Mouse (Mus musculus) thymus, postnatal 0 days (tissue): Measurements from ENCODE around the gene Rpa2. TPM values are rescaled to one million over a fixed set of nuclear protein-coding genes. Genes with fewer than 3 reads are reported as not detected.
"Not testable (repeated sequence)": the region's sequence is repeated elsewhere in the genome, so short reads cannot be mapped to it uniquely, and the experiment has no call there.

ENCODE experiments used
- DNase-seq: peaks from one replicate; pipeline ENCODE4 v3.0.0-alpha.2; 2015; ENCODE audit warnings: low spot score
- polyA plus RNA-seq: library from polyadenylated mRNA; unstranded; fragments of >200 nt; fragmentation: Nextera tagmentation; extraction: Ambion mirVana; gene quantifications from 2 replicates; pipeline ENCODE4 v1.2.1, GENCODE M21; 2015

The Rpa2 gene
- polyA plus RNA-seq, 1 experiment from 2014 or later, result 129 TPM

- DNase-seq, result no peak
Measured at GRCm38 (mm10) chr4:132762602-132763001, 5.5 kb upstream of the Rpa2 start.

DNA sequence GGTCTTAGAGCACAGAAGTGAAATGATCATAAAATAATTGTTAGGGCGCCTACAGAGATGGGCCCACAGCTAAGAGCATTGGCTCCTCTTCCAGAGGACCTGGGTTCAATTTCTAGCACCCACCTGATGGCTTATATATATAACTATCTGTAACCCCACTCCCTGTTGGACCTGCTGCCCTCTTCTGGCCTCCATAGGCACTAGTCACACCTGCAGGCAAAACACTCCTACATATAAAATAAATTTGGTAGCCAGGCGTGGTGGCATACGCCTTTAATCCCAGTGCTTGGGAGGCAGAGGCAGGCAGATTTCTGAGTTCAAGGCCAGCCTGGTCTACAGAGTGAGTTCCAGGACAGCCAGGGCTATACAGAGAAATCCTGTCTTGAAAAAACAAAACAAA lies 5.0 kb upstream of the Rpa2 start:
- not testable (repeated sequence) for DNase-seq

DNA sequence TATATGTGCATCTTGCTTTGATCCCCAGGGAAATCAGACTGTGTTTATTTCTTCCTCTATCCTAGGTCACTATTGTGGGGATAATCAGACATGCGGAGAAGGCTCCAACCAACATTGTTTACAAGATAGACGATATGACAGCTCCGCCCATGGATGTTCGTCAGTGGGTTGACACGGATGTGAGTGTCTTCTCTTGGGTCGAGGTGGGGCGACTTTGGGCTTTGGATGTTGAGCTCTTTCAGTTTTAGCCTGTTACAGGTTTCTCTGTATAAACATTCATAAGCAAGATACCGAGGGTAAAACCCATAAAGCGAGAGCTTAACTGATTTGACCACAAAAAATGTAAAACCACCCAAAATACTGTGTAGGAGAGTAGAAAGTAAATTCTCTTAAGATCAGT lies 3.6 kb downstream of the Rpa2 start:
- DNase-seq, result no peak

- DNase-seq, result no peak
Measured at GRCm38 (mm10) chr4:132774905-132775304, 6.8 kb downstream of the Rpa2 start.

DNA sequence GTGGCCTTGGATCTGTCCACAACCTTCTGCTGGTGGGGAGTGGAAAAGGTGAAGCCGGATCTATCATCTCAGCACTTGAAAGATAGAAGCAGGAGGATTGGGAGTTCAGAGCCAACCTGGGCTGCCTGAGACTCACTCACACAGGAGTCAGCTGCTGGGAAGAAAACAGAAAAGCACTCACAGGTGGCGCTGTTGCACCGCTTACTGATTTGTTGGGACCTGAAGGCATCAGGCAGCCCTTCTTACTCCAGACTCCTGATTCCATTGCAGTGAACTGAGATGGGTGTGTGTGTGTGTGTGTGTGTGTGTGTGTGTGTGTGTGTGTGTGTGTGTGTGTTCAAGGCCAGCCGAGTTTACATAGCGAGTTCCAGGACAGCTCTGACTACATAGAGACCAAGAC lies 8.6 kb downstream of the Rpa2 start:
- peak; percentile 75 for DNase-seq

GRCm38 (mm10) chr4:132778562-132779201 lies 10.6 kb downstream of the Rpa2 start:
- no peak for DNase-seq

DNA sequence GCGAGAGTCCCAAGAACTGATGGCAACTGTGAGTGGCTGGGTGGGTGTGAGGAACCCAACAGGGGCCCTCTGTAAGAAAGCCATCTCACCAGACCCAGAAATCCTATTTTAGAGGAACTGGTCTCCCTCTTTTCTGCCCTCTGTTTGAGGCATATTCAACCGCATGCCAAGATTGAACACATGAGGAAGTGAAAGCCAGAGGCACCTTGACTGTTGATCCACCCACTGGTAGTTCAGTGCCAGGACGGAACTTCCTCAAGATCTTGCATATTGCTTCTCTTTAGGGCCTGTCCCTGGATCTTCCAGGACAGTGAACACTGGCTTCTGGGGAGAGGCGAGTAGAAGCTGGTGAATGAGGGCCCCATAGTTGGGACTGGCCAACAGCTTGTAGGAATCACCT lies 12.2 kb downstream of the Rpa2 start:
- DNase-seq, result no peak

GRCm38 (mm10) chr4:132783732-132784131 lies 15.6 kb downstream of the Rpa2 start:
- DNase-seq, result no peak

DNA sequence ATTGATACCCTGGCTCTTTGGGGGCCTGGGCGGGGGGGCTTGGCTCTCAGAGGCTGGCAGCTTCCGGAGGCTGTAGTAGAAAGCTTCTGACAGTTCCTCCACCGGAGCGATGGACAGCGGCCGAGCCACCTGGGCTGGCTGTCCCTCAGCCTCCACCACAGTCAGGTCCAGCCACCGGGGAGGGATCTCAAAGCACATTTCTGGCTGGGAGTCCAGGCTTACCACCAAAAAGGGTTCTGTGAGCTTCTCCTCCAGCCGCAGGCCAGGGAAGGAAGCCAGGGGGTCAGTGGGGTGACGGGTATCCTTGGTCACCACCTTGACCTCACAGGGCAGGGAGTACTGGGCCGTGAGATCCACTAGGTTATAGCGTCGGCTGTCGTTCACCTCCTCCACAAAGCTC lies 17.1 kb downstream of the Rpa2 start:
- DNase-seq, result no peak

- DNase-seq, result no peak
Measured at GRCm38 (mm10) chr4:132789731-132790130, 21.6 kb downstream of the Rpa2 start.

DNA sequence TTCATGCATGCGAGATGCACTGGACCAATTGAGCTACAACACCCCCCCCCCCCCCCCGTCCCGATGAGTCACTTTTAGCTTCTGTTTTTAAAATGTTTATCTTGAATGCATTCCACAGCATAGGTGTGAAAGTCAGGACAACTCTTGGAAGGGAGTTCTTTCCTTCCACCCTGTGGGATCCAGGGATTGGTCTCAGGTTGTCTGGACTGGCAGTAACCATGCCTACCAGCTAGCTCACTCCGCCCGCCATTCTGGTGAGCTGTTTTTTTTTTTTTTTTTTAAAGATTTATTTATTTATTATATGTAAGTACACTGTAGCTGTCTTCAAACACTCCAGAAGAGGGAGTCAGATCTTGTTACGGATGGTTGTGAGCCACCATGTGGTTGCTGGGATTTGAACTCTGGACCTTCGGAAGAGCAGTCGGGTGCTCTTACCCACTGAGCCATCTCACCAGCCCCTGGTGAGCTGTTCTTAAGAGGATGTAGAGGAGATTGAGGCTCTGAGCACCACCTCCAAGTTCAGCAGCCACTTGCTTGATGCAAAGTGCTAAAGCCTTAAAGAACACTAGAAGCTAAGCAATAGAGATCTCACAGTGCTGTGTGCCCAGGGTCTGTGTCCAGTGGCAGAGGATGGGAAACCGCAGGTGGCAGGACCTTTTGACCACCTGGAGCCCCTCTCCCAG lies 25.3 kb downstream of the Rpa2 start:
- not testable (repeated sequence) for DNase-seq

DNA sequence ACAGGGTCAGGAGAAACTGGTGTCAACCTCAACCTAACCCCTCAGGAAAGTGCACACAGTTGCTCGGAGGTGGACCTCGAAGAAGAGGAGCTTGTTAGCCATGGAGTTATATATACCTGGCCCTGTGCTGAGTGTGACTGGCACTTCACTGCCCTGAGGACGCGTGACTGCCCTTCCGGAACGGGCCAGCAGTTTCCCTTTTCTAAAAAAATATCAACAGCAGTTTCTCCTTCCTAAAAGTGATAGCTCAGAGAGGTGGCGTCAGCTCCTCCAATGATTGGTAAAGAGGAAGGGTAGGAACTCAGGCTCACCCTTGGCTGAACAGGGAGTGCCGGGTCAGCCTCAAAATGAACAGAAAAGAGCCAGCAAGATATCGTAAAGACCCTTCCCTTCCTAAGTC lies 25.9 kb downstream of the Rpa2 start:
- no peak for DNase-seq

DNA sequence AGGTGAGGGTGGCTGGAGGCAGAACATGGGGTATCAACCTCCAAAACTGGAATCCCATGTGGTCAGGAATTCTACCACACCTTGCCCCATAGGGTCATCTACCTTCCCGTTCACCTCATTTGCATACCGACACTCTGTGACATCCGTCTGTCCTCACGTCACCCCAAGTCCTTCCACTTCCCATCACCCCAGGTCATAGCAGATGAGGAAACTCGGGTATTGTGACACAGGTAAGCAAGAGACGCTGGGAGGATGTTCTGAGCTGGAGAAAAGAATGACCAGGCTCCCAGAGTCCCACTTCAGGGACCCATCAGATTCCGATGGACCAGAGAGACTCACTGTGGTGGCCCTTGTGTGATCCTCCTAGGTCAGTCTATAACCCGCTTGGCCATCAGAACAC lies 26.6 kb downstream of the Rpa2 start:
- no peak for DNase-seq

GRCm38 (mm10) chr4:132795171-132795570 lies 27.0 kb downstream of the Rpa2 start:
- DNase-seq, result no peak

- DNase-seq, result peak; percentile 74
Measured at GRCm38 (mm10) chr4:132796196-132796886, 28.2 kb downstream of the Rpa2 start, which contains the start of gene Themis2. Gene Themis2, minus strand, starts transcription at chr4:132796387.

DNA sequence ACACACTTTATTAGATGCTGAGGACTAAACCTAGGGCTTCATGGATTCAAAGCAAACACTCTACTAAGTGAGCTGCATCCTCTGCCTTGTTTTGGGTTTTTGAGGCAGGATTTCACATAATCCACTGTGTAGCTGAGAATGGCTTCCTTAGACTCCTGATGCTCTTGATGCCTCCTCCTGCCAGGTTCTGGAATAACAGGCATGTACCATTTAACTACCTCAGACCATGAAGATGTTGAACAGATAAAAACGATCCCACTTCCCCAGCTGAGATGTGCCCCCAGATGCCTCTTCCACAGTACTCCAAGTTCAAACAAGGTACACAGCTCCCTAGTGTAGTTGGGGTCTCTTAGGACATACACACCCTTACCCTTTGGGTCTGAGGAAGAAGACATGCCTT lies 29.3 kb downstream of the Rpa2 start:
- DNase-seq, result no peak

- DNase-seq, result no peak
Measured at GRCm38 (mm10) chr4:132798028-132798427, 29.9 kb downstream of the Rpa2 start.

GRCm38 (mm10) chr4:132798666-132799065 lies 30.5 kb downstream of the Rpa2 start:
- not testable (repeated sequence) for DNase-seq

DNA sequence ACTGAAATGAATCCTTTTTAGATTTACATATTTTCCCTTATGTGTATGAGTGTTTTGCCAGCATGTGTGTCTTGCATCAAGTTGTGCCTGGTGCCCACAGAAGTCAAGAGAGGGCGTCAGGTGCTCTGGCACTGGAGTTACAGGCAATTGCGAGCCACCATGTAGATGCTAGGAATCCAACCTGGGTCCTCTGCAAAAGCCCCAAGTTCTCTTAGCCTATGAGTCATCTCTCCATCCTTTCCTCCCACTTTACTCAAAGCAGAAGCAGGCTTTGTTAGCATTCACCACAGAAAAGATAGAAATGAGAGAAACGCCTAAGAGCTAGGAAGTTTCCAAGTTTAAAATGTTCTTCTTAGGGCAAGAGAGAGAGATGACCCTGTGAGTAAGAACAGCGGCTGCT lies 31.7 kb downstream of the Rpa2 start:
- no peak for DNase-seq

DNA sequence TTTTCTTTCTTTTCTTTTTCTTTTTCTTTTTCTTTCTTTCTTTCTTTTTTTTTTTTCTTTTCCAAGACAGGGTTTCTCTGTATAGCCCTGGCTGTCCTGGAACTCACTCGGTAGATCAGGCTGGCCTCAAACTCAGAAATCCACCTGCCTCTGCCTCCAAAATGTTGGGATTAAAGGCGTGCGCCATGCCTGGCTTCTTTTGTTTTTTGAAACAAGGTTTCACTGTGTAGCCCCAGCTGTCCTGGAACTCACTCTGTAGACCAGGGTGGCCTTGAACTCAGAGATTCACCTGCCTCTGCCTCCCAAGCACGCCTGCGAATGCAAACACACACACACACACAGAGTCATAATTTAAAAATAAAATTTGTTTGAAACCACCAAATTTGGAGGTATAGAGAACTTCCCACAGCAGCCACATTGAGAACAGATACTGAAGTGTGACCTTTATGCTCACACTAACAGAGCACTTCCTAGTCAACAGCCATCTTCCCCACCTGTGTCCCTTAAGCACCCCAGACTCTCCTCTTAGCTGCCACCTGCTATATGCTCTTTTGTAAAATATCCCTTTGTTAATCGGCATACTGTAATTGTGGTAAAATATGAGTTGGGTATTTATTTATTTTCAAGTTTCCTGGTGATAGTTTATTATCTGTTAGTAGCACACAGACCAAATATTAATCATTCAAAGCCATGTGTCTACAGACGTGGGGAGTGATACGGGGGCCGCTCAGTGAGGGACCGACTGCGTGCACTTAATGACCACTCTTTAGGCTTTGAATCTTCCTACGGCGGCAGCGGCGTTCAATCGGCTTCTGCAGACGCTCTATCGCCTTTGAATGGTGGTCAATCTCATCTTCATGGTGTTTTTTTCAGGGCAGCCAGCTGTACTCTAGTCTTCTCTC lies 33.3 kb downstream of the Rpa2 start:
- DNase-seq, result peak; percentile 29

GRCm38 (mm10) chr4:132802171-132802637 lies 34.1 kb downstream of the Rpa2 start:
- DNase-seq, result peak; percentile 75
